Mouse (Mus musculus) limb, embryonic 12.5 days (tissue): ENCODE measurements at regions not wholly inside any gene's neighbourhood (a gene's known extent, or its start where the extent isn't known, plus 50 kb on each side); places are given as distances from the start of the nearest gene placed in this dataset.
A peak's percentile ranks its signal among the peaks of the same experiment; 100 is the strongest.

Experiments
- ATAC-seq: fragments of 200-750 bp; cut with Nextera tagmentation; 2 replicates; pipeline ENCODE4 v1.8.0; 2017; ENCODE audit warnings: low read depth, moderate TSS enrichment; ENCODE audit not compliant: insufficient number of reproducible peaks, insufficient read depth, low FRiP score, low TSS enrichment
- H3K27ac ChIP-seq: fragments of 300-500 bp; sonication (generic); 2 replicates; pipeline ENCODE4 v1.5.1; 2016; ENCODE audit warnings: mild to moderate bottlenecking, moderate library complexity
- H3K27me3 ChIP-seq: fragments of 300-500 bp; sonication (generic); 2 replicates; pipeline ENCODE4 v1.6.1; 2016; ENCODE audit warnings: mild to moderate bottlenecking, moderate library complexity
- H3K36me3 ChIP-seq: fragments of 300-500 bp; sonication (generic); 2 replicates; pipeline ENCODE4 v1.6.1; 2016; ENCODE audit warnings: mild to moderate bottlenecking, moderate library complexity
- H3K4me1 ChIP-seq: fragments of 300-500 bp; sonication (generic); replicated peaks from 2 replicates; pipeline ENCODE4 v1.6.1; 2016
- H3K4me2 ChIP-seq: fragments of 300-500 bp; sonication (generic); 2 replicates; pipeline ENCODE4 v1.6.1; 2016; ENCODE audit warnings: mild to moderate bottlenecking, moderate library complexity
- H3K4me3 ChIP-seq: fragments of 300-500 bp; sonication (generic); replicated peaks from 2 replicates; pipeline ENCODE4 v1.5.1; 2016; ENCODE audit warnings: mild to moderate bottlenecking
- H3K9ac ChIP-seq: fragments of 300-500 bp; sonication (generic); replicated peaks from 2 replicates; pipeline ENCODE4 v1.6.1; 2016; ENCODE audit warnings: mild to moderate bottlenecking, moderate library complexity
- H3K9me3 ChIP-seq: fragments of 300-500 bp; sonication (generic); 2 replicates; pipeline ENCODE4 v1.6.1; 2016; ENCODE audit warnings: mild to moderate bottlenecking, moderate library complexity
- WGBS: fragments of 180-500 bp; shearing (Covaris S2); methylation state at CpG from one replicate; pipeline ENCODE4 v1.1.7; 2016; 5-methylcytosine and 5-hydroxymethylcytosine counted together

GRCm38 (mm10) chr12:13066604-13067181, 125.0 kb upstream of the Mycn start:
- peak overlapping the region; percentile 74; the same call in 1 of the 2 replicates for H3K27ac ChIP-seq
- H3K4me3 ChIP-seq = no peak overlapping the region
- H3K36me3 ChIP-seq = no peaks in the 10 kb centered on the region
- H3K4me2 ChIP-seq = no peak overlapping the region
- H3K27me3 ChIP-seq = no peaks in the 10 kb centered on the region
- H3K9ac ChIP-seq = no peak overlapping the region
- WGBS = 14% methylated on average over 6 of the region's 6 CpGs
- no peak; the same call in 1 of the 2 replicates for ATAC-seq
- H3K4me1 ChIP-seq = peaks cover 13% of the 10 kb centered on the region
- peaks cover 6% of the 10 kb centered on the region; the same call in 1 of the 2 replicates for H3K9me3 ChIP-seq

GRCm38 (mm10) chr12:13059473-13059872, 117.8 kb upstream of the Mycn start:
- peaks cover 6% of the 10 kb centered on the region; the same call in 1 of the 2 replicates for H3K9me3 ChIP-seq
- H3K27ac ChIP-seq = no peak overlapping the region
- no peaks in the 10 kb centered on the region for H3K4me1 ChIP-seq
- WGBS = 84% methylated on average over 2 of the region's 3 CpGs
- no peak overlapping the region for H3K4me2 ChIP-seq
- H3K27me3 ChIP-seq = peaks cover 9% of the 10 kb centered on the region; the same call in 1 of the 2 replicates
- no peak overlapping the region for H3K9ac ChIP-seq
- no peak overlapping the region for H3K4me3 ChIP-seq
- ATAC-seq = no peak
- no peaks in the 10 kb centered on the region for H3K36me3 ChIP-seq

GRCm38 (mm10) chr12:13056246-13056645, 114.5 kb upstream of the Mycn start:
- ATAC-seq = no peak

GRCm38 (mm10) chr12:13054611-13055010, 112.9 kb upstream of the Mycn start:
- 56% methylated on average over 3 of the region's 3 CpGs for WGBS
- Histone ChIP-seq H3K27me3 (peaks cover 9% of the 10 kb centered on the region; the same call in 1 of the 2 replicates), H3K9ac (no peak overlapping the region), H3K4me1 (peaks cover 30% of the 10 kb centered on the region), H3K9me3 (no peaks in the 10 kb centered on the region), H3K27ac (no peak overlapping the region), H3K4me2 (no peak overlapping the region), H3K36me3 (no peaks in the 10 kb centered on the region), H3K4me3 (no peak overlapping the region)
- no peak for ATAC-seq

More at GRCm38 (mm10) chr12:13056246-13056645, 114.5 kb upstream of the Mycn start:
- H3K9me3 ChIP-seq = 0 out of 2 replicates have a peak, but pooled peaks cover 6% of the 10 kb centered on the region
- H3K27me3 ChIP-seq = peaks cover 9% of the 10 kb centered on the region; the same call in 1 of the 2 replicates
- no peak overlapping the region for H3K4me2 ChIP-seq
- no peak overlapping the region for H3K4me3 ChIP-seq
- H3K4me1 ChIP-seq = peaks cover 19% of the 10 kb centered on the region
- H3K9ac ChIP-seq = no peak overlapping the region
- no peaks in the 10 kb centered on the region for H3K36me3 ChIP-seq
- no peak overlapping the region for H3K27ac ChIP-seq
- 63% methylated on average over 7 of the region's 7 CpGs for WGBS

- H3K9me3 ChIP-seq = no peaks in the 10 kb centered on the region
- H3K4me2 ChIP-seq = no peak overlapping the region
- no peak overlapping the region for H3K9ac ChIP-seq
- 57% methylated on average over 5 of the region's 5 CpGs for WGBS
- no peak overlapping the region for H3K4me3 ChIP-seq
- ATAC-seq = no peak
- peaks cover 9% of the 10 kb centered on the region; the same call in 1 of the 2 replicates for H3K27me3 ChIP-seq
- H3K36me3 ChIP-seq = no peaks in the 10 kb centered on the region
- no peak overlapping the region for H3K27ac ChIP-seq
- H3K4me1 ChIP-seq = peaks cover 39% of the 10 kb centered on the region
These were observed 112.0 kb upstream of the Mycn start for GRCm38 (mm10) chr12:13053746-13054145.

GRCm38 (mm10) chr12:13052845-13053623, 111.3 kb upstream of the Mycn start:
- ATAC-seq = 0 out of 2 replicates have a peak, but pooled peaks have one; percentile 21
- H3K4me3 ChIP-seq = no peak overlapping the region
- no peaks in the 10 kb centered on the region for H3K9me3 ChIP-seq
- no peak overlapping the region for H3K4me2 ChIP-seq
- peak overlapping the region; percentile 24; the same call in 1 of the 2 replicates for H3K27ac ChIP-seq
- peaks cover 46% of the 10 kb centered on the region for H3K4me1 ChIP-seq
- peaks cover 9% of the 10 kb centered on the region; the same call in 1 of the 2 replicates for H3K27me3 ChIP-seq
- 22% methylated on average over 9 of the region's 9 CpGs for WGBS
- H3K36me3 ChIP-seq = no peaks in the 10 kb centered on the region
- no peak overlapping the region for H3K9ac ChIP-seq

- H3K36me3 ChIP-seq = no peaks in the 10 kb centered on the region
- peaks cover 9% of the 10 kb centered on the region; the same call in 1 of the 2 replicates for H3K27me3 ChIP-seq
- ATAC-seq = no peak
- WGBS = 67% methylated on average over 6 of the region's 6 CpGs
- peaks cover 54% of the 10 kb centered on the region for H3K4me1 ChIP-seq
- H3K9ac ChIP-seq = no peak overlapping the region
- H3K9me3 ChIP-seq = no peaks in the 10 kb centered on the region
- no peak overlapping the region for H3K4me2 ChIP-seq
- H3K27ac ChIP-seq = no peak overlapping the region
- H3K4me3 ChIP-seq = no peak overlapping the region
These were observed 110.5 kb upstream of the Mycn start for GRCm38 (mm10) chr12:13052164-13052563.

GRCm38 (mm10) chr12:13049659-13050058, 107.9 kb upstream of the Mycn start:
- H3K4me3 ChIP-seq = no peak overlapping the region
- ATAC-seq = peak; percentile 57
- no peaks in the 10 kb centered on the region for H3K36me3 ChIP-seq
- peaks cover 65% of the 10 kb centered on the region for H3K4me1 ChIP-seq
- H3K27me3 ChIP-seq = no peaks in the 10 kb centered on the region
- WGBS = 1% methylated on average over 8 of the region's 8 CpGs
- H3K27ac ChIP-seq = peak overlapping the region; percentile 76
- no peaks in the 10 kb centered on the region for H3K9me3 ChIP-seq
- no peak overlapping the region for H3K9ac ChIP-seq
- peak overlapping the region; percentile 32 for H3K4me2 ChIP-seq

GRCm38 (mm10) chr12:13048168-13048727, 106.5 kb upstream of the Mycn start:
- Histone ChIP-seq H3K9ac (no peak overlapping the region), H3K36me3 (no peaks in the 10 kb centered on the region), H3K4me1 (peaks cover 72% of the 10 kb centered on the region), H3K4me3 (no peak overlapping the region), H3K27ac (peak overlapping the region; percentile 66), H3K9me3 (no peaks in the 10 kb centered on the region), H3K27me3 (no peaks in the 10 kb centered on the region), H3K4me2 (peak overlapping the region; percentile 2; the same call in 1 of the 2 replicates)
- 13% methylated on average over 13 of the region's 13 CpGs for WGBS
- ATAC-seq = no peak

GRCm38 (mm10) chr12:13042934-13043333, 101.2 kb upstream of the Mycn start:
- H3K9me3 ChIP-seq = no peaks in the 10 kb centered on the region
- peak; percentile 15; the same call in 1 of the 2 replicates for ATAC-seq
- 10% methylated on average over 7 of the region's 7 CpGs for WGBS
- H3K9ac ChIP-seq = no peak overlapping the region
- H3K27me3 ChIP-seq = no peaks in the 10 kb centered on the region
- H3K4me2 ChIP-seq = no peak overlapping the region
- no peaks in the 10 kb centered on the region for H3K36me3 ChIP-seq
- H3K4me3 ChIP-seq = no peak overlapping the region
- H3K27ac ChIP-seq = peak overlapping the region; percentile 69
- H3K4me1 ChIP-seq = peaks cover 39% of the 10 kb centered on the region

- H3K27ac ChIP-seq = no peak overlapping the region
- no peak overlapping the region for H3K4me3 ChIP-seq
- no peak overlapping the region for H3K9ac ChIP-seq
- no peaks in the 10 kb centered on the region for H3K4me1 ChIP-seq
- ATAC-seq = no peak
- no peaks in the 10 kb centered on the region for H3K9me3 ChIP-seq
- no peaks in the 10 kb centered on the region for H3K27me3 ChIP-seq
- H3K36me3 ChIP-seq = no peaks in the 10 kb centered on the region
- 81% methylated on average over 5 of the region's 5 CpGs for WGBS
- H3K4me2 ChIP-seq = no peak overlapping the region
These were observed 93.5 kb upstream of the Mycn start for GRCm38 (mm10) chr12:13035108-13035741.
